Mouse (Mus musculus) limb, embryonic 10.5 days (tissue): ENCODE data around the gene Flvcr1. TPM values are rescaled to one million over a fixed set of nuclear protein-coding genes. Genes with fewer than 3 reads are reported as not detected.

ENCODE experiments used
- DNase-seq: peaks from one replicate; pipeline ENCODE4 v3.0.0-alpha.2; 2017; ENCODE audit warnings: low spot score
- H3K27ac ChIP-seq: fragments of 300-500 bp; sonication (generic); 2 replicates; pipeline ENCODE4 v1.5.1; 2016; ENCODE audit warnings: mild to moderate bottlenecking
- H3K27me3 ChIP-seq: fragments of 300-500 bp; sonication (generic); 2 replicates; pipeline ENCODE4 v1.6.1; 2016; ENCODE audit warnings: low read depth, mild to moderate bottlenecking; ENCODE audit not compliant: poor library complexity, severe bottlenecking
- H3K36me3 ChIP-seq: fragments of 300-500 bp; sonication (generic); 2 replicates; pipeline ENCODE4 v1.6.1; 2016; ENCODE audit warnings: mild to moderate bottlenecking, moderate library complexity
- H3K4me1 ChIP-seq: fragments of 300-500 bp; sonication (generic); 2 replicates; pipeline ENCODE4 v1.6.1; 2016
- H3K4me3 ChIP-seq: fragments of 300-500 bp; sonication (generic); 2 replicates; pipeline ENCODE4 v1.5.1; 2016; ENCODE audit warnings: mild to moderate bottlenecking, moderate library complexity
- H3K9me3 ChIP-seq: fragments of 300-500 bp; sonication (generic); replicated peaks from 2 replicates; pipeline ENCODE4 v1.6.1; 2016; ENCODE audit warnings: mild to moderate bottlenecking
- WGBS: fragments of 180-500 bp; shearing (Covaris S2); methylation state at CpG from one replicate; pipeline ENCODE4 v1.1.7; 2016; 5-methylcytosine and 5-hydroxymethylcytosine counted together
- polyA plus RNA-seq: library from polyadenylated mRNA; unstranded; fragments of >200 nt; fragmentation: Nextera tagmentation; extraction: Ambion mirVana; gene quantifications from 2 replicates; pipeline ENCODE4 v1.2.1, GENCODE M21; 2016

Flvcr1 gene
- polyA plus RNA-seq, 1 experiment from 2014 or later = 6.9 TPM

- WGBS = 82% methylated on average over 14 of the region's 14 CpGs
- Histone ChIP-seq H3K4me3 (no peak overlapping the region), H3K27me3 (no peaks in the 10 kb centered on the region), H3K36me3 (peaks cover 100% of the 10 kb centered on the region), H3K4me1 (peaks cover 16% of the 10 kb centered on the region), H3K27ac (no peak overlapping the region), H3K9me3 (no peaks in the 10 kb centered on the region)
- no peak for DNase-seq
Measured at GRCm38 (mm10) chr1:190971708-190972610, 54.0 kb downstream of the Flvcr1 start.

DNA sequence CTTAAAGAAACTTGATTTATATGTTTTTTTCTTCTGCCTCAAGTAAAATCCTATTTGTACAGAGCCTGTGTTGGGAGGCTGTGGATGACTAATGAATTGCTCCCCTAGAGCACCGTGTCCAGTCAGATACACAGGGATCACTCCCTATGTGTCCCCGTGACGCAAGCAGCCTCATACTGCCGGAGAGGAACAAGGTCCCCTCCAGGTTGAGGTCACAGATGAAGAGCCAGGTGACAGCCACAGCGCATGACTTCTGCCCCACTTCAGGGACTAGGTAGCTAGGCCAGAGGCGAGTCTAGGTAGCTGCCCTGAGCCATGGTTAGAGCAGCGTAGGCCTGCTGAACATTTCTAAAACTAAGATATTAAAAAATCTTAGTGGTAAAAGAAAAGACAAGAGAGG lies 57.9 kb downstream of the Flvcr1 start:
- H3K4me1 ChIP-seq = 0 out of 2 replicates have a peak, but pooled peaks cover 4% of the 10 kb centered on the region
- H3K4me3 ChIP-seq = no peak overlapping the region
- DNase-seq = no peak
- H3K36me3 ChIP-seq = peaks cover 99% of the 10 kb centered on the region
- H3K27ac ChIP-seq = no peak overlapping the region
- 96% methylated on average over 7 of the region's 7 CpGs for WGBS
- no peaks in the 10 kb centered on the region for H3K9me3 ChIP-seq
- no peaks in the 10 kb centered on the region for H3K27me3 ChIP-seq

GRCm38 (mm10) chr1:190964992-190965780 lies 60.8 kb downstream of the Flvcr1 start:
- Histone ChIP-seq H3K27me3 (no peaks in the 10 kb centered on the region), H3K9me3 (no peaks in the 10 kb centered on the region), H3K4me1 (no peaks in the 10 kb centered on the region), H3K27ac (no peak overlapping the region), H3K36me3 (peaks cover 99% of the 10 kb centered on the region), H3K4me3 (no peak overlapping the region)
- no peak for DNase-seq
- WGBS = 93% methylated on average over 15 of the region's 15 CpGs

GRCm38 (mm10) chr1:190962760-190963159 lies 63.2 kb downstream of the Flvcr1 start:
- Histone ChIP-seq H3K36me3 (peaks cover 99% of the 10 kb centered on the region), H3K4me1 (no peaks in the 10 kb centered on the region), H3K27me3 (no peaks in the 10 kb centered on the region), H3K4me3 (no peak overlapping the region), H3K9me3 (no peaks in the 10 kb centered on the region), H3K27ac (no peak overlapping the region)
- DNase-seq = no peak
- WGBS = 95% methylated on average over 3 of the region's 3 CpGs

DNA sequence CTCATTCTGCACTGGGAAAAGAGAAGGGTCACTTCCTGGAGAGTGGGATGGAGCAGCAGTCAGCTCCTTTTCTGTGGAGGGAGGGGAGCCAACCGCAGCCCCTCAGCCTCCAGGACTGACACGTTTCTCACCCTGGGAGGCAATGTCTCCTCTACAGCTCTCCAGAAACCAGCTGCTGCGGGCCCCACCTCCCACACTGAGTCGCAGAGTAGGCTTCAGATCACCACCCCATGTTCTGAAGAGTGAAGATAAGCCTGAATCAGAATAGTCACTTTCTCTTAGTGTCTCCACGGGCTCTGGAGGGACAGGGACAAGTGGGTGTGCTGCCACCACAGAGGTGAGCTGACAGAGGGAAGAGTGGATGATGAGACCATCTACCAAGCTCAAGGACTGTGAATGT lies 67.1 kb downstream of the Flvcr1 start:
- WGBS = 69% methylated on average over 5 of the region's 5 CpGs

More for the DNA sequence above, 67.1 kb downstream of the Flvcr1 start:
- Histone ChIP-seq H3K4me3 (no peak overlapping the region), H3K9me3 (no peaks in the 10 kb centered on the region), H3K4me1 (no peaks in the 10 kb centered on the region), H3K36me3 (peaks cover 100% of the 10 kb centered on the region), H3K27ac (no peak overlapping the region), H3K27me3 (no peaks in the 10 kb centered on the region)
- DNase-seq = no peak

Other genes starting within 250 kb of the Flvcr1 start
- gene Rps6kc1, start 114.4 kb downstream of the Flvcr1 start, polyA plus RNA-seq = 13.0 and 16.3 TPM in 2 replicates
- gene Angel2, start 101.0 kb downstream of the Flvcr1 start, polyA plus RNA-seq = 51.3 and 55.0 TPM in 2 replicates
- 56.3 and 64.0 TPM in 2 replicates for gene Vash2, start 46.9 kb downstream of the Flvcr1 start, polyA plus RNA-seq
- not detected in 2 replicates for gene Spata45, start 10.5 kb upstream of the Flvcr1 start, polyA plus RNA-seq
- 10.4 and 12.5 TPM in 2 replicates for gene Tatdn3, start 36.8 kb upstream of the Flvcr1 start, polyA plus RNA-seq
- 36.3 and 37.5 TPM in 2 replicates for gene Nsl1, start 36.9 kb upstream of the Flvcr1 start, polyA plus RNA-seq
- gene Batf3, start 71.7 kb upstream of the Flvcr1 start, polyA plus RNA-seq = 8.1 and 11.1 TPM in 2 replicates
- gene Fam71a, start 138.7 kb upstream of the Flvcr1 start, polyA plus RNA-seq = not detected in 2 replicates
- gene Atf3, start 191.9 kb upstream of the Flvcr1 start, polyA plus RNA-seq = 1.8 and 2.8 TPM in 2 replicates